Mouse (Mus musculus): ENCODE measurements at regions not wholly inside any gene's neighbourhood (a gene's known extent, or its start where the extent isn't known, plus 50 kb on each side); places are given as distances from the start of the nearest gene placed in this dataset.

DNA sequence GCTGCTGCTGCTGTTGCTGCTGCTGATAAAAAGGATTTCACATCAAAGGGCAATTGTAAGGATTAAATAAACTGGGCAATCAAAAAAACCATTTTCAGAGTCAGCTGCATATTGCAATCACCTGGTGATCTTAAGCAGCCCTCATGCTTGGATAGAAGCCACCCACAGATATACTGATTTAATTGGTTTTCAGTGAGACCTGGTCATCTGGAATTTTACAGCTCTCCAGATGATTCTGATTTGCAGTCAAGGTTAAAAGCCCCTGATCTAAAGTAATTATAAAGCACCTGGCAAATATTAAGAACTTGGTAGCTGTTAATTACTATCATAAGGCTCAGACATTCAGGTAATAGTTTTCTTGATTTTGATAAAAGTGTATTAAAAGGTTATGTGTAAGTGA is 50.8 kb upstream of the Agtr2 start:
- H3K36me3 ChIP-seq, result no peaks in the 10 kb centered on the region
- no peak for ATAC-seq (ENCODE audit: low FRiP score)
- no peak overlapping the region for H3K4me3 ChIP-seq
- no peaks in the 10 kb centered on the region for H3K27me3 ChIP-seq
- no peak overlapping the region for H3K4me2 ChIP-seq
- H3K27ac ChIP-seq, result no peak overlapping the region
- H3K9me3 ChIP-seq, result no peaks in the 10 kb centered on the region
- no peaks in the 10 kb centered on the region for H3K4me1 ChIP-seq (replicated peaks)
- no peak overlapping the region for H3K9ac ChIP-seq
